Mouse (Mus musculus) embryonic stem cell, embryonic (primary cell): ENCODE data around the gene Gramd1c.

Experiments used
- CTCF ChIA-PET, 4 experiments: fragments of 300-600 bp in 2 of 4; fragments of 350-600 bp in 2 of 4; sonication (Branson Sonifier 250); formaldehyde crosslinking; loops; one replicate each; lab custom pipeline; 2022; ENCODE audit warnings: inconsistent platforms in 2 of 4; lab: Charles Lee
- POLR2A ChIA-PET, 4 experiments: fragments of 300-600 bp in 2 of 4; fragments of 350-600 bp in 2 of 4; sonication (Branson Sonifier 250); formaldehyde crosslinking; loops; one replicate each; lab custom pipeline; 2022; ENCODE audit warnings: antibody characterized with exemption in 4 of 4, inconsistent platforms in 1 of 4; lab: Charles Lee

Gramd1c gene

DNA sequence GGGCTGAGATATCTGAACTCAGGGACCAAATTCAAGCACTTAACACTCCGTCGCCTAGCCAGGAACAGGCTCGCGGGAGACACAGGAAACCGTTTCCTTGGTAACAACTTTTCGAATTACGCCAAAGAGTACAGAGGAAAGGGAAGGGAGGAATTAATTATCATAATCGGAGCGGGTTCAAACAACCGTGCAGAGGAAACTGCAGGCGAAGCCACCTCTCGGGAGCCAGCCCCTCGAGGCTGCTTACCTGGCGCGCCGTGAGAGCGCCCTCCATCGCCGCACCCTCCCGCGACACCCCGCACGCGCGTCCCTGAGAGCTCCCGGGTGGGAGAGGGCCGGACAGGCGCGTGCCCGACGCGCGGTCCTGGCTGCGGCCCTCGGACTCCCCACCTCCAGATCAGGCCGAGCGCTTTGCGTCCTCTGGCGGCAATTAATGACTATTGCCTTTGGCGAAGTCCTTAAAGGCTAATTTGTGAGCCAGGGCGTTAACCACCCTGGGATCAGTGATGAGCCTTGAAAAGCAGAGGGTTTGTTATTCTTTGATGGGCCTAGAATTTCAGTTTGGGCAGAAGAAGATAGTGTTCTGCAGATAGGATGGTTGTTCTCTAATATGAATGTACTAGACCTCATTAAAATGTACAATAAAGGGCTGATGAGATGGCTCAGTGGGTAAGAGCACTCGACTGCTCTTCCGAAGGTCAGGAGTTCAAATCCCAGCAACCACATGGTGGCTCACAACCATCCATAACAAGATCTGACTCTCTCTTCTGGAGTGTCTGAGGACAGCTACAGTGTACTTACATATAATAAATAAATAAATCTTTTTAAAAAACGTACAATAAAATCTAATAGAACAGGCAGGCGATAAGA is at the start of gene Gramd1c:
Gene Gramd1c, minus strand, starts transcription at position 321 of the 870 bp plus-strand sequence.
- POLR2A ChIA-PET = interaction anchor here in 2 of 4 experiments (0.6 to 1.5 kb wide), 3 partner anchors 11 to 1149 kb away, joined by 3 read pairs; no protein-coding TSS in a partner anchor

DNA sequence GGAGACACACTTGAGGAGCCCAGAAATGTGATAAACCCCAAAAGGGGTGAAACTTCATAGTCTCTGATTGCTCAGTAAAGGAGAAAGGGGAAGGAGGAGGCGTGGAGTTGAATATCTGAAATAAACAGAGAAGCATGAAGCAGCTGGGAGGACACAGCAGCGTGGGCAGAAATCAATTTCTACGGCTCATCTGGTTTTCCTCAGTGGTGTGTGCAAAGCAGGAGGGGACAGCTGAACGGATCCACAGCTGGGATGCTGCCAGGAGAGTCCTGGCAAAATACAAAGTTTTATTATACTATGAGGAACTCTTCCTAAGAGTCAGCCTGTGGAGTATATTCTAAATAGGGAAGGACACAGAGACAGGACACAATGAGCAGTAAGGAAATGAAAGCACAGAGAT is 45.9 kb upstream of the Gramd1c start:
- ChIA-PET POLR2A (interaction anchor here in 1 of 4 experiments (1.2 kb wide), 1 partner anchor 31 kb away, joined by 9 read pairs; the partner anchor contains the start of genes Atp6v1a and Naa50), CTCF (interaction anchor here in 1 of 4 experiments (0.6 kb wide), 1 partner anchor 619 kb away, joined by 9 read pairs; no protein-coding TSS in a partner anchor)

More for the DNA sequence above, at the start of gene Gramd1c:
- CTCF ChIA-PET = interaction anchor here in 3 of 4 experiments (0.5 to 1.1 kb wide), 6 partner anchors 9 to 1899 kb away, joined by 3 to 5 read pairs (median 3); no protein-coding TSS in a partner anchor

- CTCF ChIA-PET = interaction anchor here in 1 of 4 experiments (0.7 kb wide), 1 partner anchor 34 kb away, joined by 3 read pairs; no protein-coding TSS in a partner anchor
- POLR2A ChIA-PET = interaction anchor here in 2 of 4 experiments (1.2 to 1.7 kb wide), 4 partner anchors 9 to 67 kb away, joined by 3 to 13 read pairs (median 4); partner anchors contain the start of genes Atp6v1a (in 1 of the 2) and Naa50 (in 1 of the 2)
These were observed 42.1 kb upstream of the Gramd1c start for GRCm38 (mm10) chr16:44105211-44105610.

- CTCF ChIA-PET = interaction anchor here in 3 of 4 experiments (0.6 to 1.3 kb wide), 10 partner anchors 15 to 1892 kb away, joined by 3 to 7 read pairs (median 4); partner anchors contain the start of gene Usf3 (in 1 of the 3)
- POLR2A ChIA-PET = interaction anchor here in 3 of 4 experiments (0.6 to 1.7 kb wide), 8 partner anchors 7 to 278 kb away, joined by 3 to 13 read pairs (median 4); partner anchors contain the start of genes Atp6v1a (in 1 of the 3) and Naa50 (in 1 of the 3)
These were observed 40.9 kb upstream of the Gramd1c start for GRCm38 (mm10) chr16:44103806-44104766.

DNA sequence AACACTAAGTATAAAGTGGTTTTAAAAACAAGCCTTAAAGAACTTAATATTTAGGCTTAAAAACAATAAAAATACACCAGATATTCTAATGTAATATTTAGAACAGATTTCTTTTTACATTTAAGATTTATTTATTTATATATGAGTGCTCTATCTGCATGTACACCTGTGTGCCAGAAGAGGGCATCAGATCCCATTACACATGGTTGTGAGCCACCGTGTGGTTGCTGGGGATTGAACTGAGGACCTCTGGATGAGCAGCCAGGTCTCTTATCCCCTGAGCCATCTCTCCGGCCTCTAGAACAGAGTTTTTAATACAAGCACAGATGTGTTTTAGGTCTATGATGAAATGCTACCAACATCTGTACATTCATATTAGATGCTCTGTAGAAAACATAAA is 39.8 kb upstream of the Gramd1c start:
- ChIA-PET POLR2A (interaction anchor here in 1 of 4 experiments (0.9 to 2.1 kb wide), 2 partner anchors 10 to 36 kb away, joined by 3 to 11 read pairs; partner anchors contain the start of genes Atp6v1a and Naa50), CTCF (no interaction called here)

GRCm38 (mm10) chr16:44101181-44101710 is 38.1 kb upstream of the Gramd1c start:
- CTCF ChIA-PET = interaction anchor here in 1 of 4 experiments (1.1 kb wide), 1 partner anchor 38 kb away, joined by 3 read pairs; the partner anchor contains the start of genes Atp6v1a and Naa50
- POLR2A ChIA-PET = interaction anchor here (0.5 to 3.1 kb wide), 7 partner anchors 15 to 132 kb away, joined by 3 to 14 read pairs (median 5); partner anchors contain the start of genes Atp6v1a (in 3 of the 4) and Naa50 (in 3 of the 4)

GRCm38 (mm10) chr16:44099377-44099776 is 36.2 kb upstream of the Gramd1c start:
- CTCF ChIA-PET = interaction anchor here in 2 of 4 experiments (0.5 to 0.6 kb wide), 2 partner anchors 9 to 249 kb away, joined by 4 read pairs; no protein-coding TSS in a partner anchor
- POLR2A ChIA-PET = interaction anchor here in 3 of 4 experiments (0.5 to 3.1 kb wide), 3 partner anchors 39 to 40 kb away, joined by 3 to 14 read pairs (median 4); partner anchors contain the start of genes Atp6v1a (in 2 of the 3) and Naa50 (in 2 of the 3)

- ChIA-PET CTCF (no interaction called here), POLR2A (no interaction called here)
These were observed 24.5 kb upstream of the Gramd1c start for GRCm38 (mm10) chr16:44087650-44088049.

GRCm38 (mm10) chr16:44061341-44061740 is 1.8 kb downstream of the Gramd1c start:
- ChIA-PET CTCF (interaction anchor here in 2 of 4 experiments (0.6 to 0.7 kb wide), 2 partner anchors 59 to 1854 kb away, joined by 3 to 4 read pairs; no protein-coding TSS in a partner anchor), POLR2A (interaction anchor here in 1 of 4 experiments (0.7 kb wide), 1 partner anchor 493 kb away, joined by 3 read pairs; no protein-coding TSS in a partner anchor)

DNA sequence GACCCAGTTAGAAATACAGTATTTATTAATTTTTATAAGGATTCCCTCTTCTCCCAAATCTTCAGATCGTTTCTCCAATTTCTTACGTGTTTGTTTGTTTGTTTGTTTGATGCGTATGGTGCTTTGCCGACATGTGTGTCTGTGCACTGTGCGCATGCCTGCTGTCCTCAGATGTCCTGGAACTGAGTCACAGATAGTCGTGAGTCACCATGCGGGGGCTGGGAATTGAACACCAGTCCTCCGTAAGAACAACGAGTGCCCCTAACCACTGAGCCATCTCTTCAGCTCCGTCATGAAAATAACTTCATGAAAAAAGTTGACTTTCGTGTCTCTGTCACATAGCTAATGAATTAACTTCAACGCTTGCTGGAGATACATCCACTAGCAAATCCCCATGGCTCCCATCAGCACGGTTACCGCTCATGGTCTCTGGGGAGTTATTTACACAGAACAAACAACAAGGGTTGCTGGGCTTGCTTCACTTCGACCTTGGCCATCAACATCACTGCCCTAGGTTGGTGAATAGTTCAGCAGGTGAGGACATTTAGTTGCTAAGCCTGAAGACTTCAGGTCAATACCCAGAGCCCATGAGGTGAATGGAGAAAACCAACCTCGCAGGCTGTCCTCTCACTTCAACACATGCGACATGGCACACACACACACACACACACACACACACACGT is 2.4 kb downstream of the Gramd1c start:
- CTCF ChIA-PET = interaction anchor here in 1 of 4 experiments (0.6 kb wide), 1 partner anchor 1853 kb away, joined by 4 read pairs; no protein-coding TSS in a partner anchor
- POLR2A ChIA-PET = interaction anchor here in 1 of 4 experiments (0.6 kb wide), 1 partner anchor 136 kb away, joined by 7 read pairs; no protein-coding TSS in a partner anchor

- ChIA-PET CTCF (interaction anchor here (0.5 to 1.4 kb wide), 23 partner anchors 12 to 1894 kb away, joined by 3 to 8 read pairs (median 3); partner anchors contain the start of genes Ccdc191 (in 1 of the 4), Qtrt2 (in 1 of the 4), Usf3 (in 1 of the 4) and Zdhhc23 (in 1 of the 4)), POLR2A (interaction anchor here in 2 of 4 experiments (0.5 to 1.2 kb wide), 4 partner anchors 23 to 169 kb away, joined by 3 read pairs; partner anchors contain the start of genes Atp6v1a (in 1 of the 2), Ccdc191 (in 1 of the 2) and Naa50 (in 1 of the 2))
These were observed 4.4 kb downstream of the Gramd1c start for GRCm38 (mm10) chr16:44058745-44059144.

- ChIA-PET CTCF (interaction anchor here in 1 of 4 experiments (0.6 kb wide), 1 partner anchor 117 kb away, joined by 4 read pairs; the partner anchor contains the start of gene Usf3), POLR2A (interaction anchor here in 3 of 4 experiments (0.5 to 2.6 kb wide), 10 partner anchors 11 to 634 kb away, joined by 3 to 14 read pairs (median 4); partner anchors contain the start of genes Ccdc191 (in 2 of the 3), Atp6v1a (in 1 of the 3) and Naa50 (in 1 of the 3))
These were observed 7.4 kb downstream of the Gramd1c start for GRCm38 (mm10) chr16:44055766-44056165.

- ChIA-PET CTCF (no interaction called here), POLR2A (no interaction called here)
These were observed 9.9 kb downstream of the Gramd1c start for GRCm38 (mm10) chr16:44053265-44053664.

- CTCF ChIA-PET = no interaction called here
These were observed 10.8 kb downstream of the Gramd1c start for GRCm38 (mm10) chr16:44052390-44052789.

DNA sequence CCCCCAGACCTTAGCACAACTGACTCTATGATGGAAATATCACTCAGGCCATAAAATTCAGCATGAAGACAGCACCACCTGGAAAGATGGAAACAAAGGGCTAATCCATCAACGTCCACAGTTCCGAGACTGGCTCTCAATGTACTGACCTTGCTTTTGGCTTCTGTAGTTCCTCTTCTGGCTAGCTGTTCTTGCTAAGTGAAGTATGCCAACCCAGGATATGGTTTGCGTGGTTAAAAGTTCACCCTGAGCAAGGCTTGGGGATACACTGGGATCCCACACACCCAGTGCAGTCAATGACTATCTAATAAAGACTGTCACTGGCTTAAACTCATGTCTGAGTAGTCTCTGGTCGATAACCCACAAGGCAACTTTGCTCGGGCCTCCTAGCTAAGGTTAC is 13.0 kb downstream of the Gramd1c start:
- ChIA-PET POLR2A (interaction anchor here in 1 of 4 experiments (0.6 to 1.1 kb wide), 3 partner anchors 36 to 707 kb away, joined by 3 to 4 read pairs (median 3); no protein-coding TSS in a partner anchor), CTCF (interaction anchor here in 1 of 4 experiments (1.0 kb wide), 1 partner anchor 11 kb away, joined by 7 read pairs; no protein-coding TSS in a partner anchor)

More at GRCm38 (mm10) chr16:44052390-44052789, 10.8 kb downstream of the Gramd1c start:
- POLR2A ChIA-PET = no interaction called here
